15 mouse cellular contexts compared by ENCODE assay signal in genomic region chr9:64830641-64831040, GRCm38 (mm10).
"Had no signal": no experiment of that assay in that cellular context is flagged by ENCODE, and none has a peak within 500 bp of the region (broad histone marks: within the 10 kb centered on the region; RNA-seq: fewer than 3 reads in every experiment).

No protein-coding gene starts in this region.

- H3K9me3 ChIP-seq: kidney, embryonic 15.5 days; limb, embryonic 12.5 days; midbrain, embryonic 10.5 days; neural tube, embryonic 15.5 days; stomach, embryonic 15.5 days had no signal

- H3K4me3 ChIP-seq: kidney, embryonic 15.5 days; limb, embryonic 12.5 days; midbrain, embryonic 10.5 days; myocyte; neural tube, embryonic 15.5 days; stomach, embryonic 15.5 days had no signal

- H3K36me3 ChIP-seq: kidney, embryonic 15.5 days; limb, embryonic 12.5 days; midbrain, embryonic 10.5 days; stomach, embryonic 15.5 days had no signal

- H3K27me3 ChIP-seq: kidney, embryonic 15.5 days; limb, embryonic 12.5 days; neural tube, embryonic 15.5 days; stomach, embryonic 15.5 days had no signal

- H3K4me1 ChIP-seq: kidney, embryonic 15.5 days; limb, embryonic 12.5 days; midbrain, embryonic 10.5 days; stomach, embryonic 15.5 days had no signal

- H3K9ac ChIP-seq: kidney, embryonic 15.5 days; limb, embryonic 12.5 days; lung, embryonic 14.5 days; neural tube, embryonic 15.5 days; stomach, embryonic 15.5 days had no signal

- ATAC-seq: intestine, embryonic 16.5 days had no signal

- H3K4me2 ChIP-seq: kidney, embryonic 15.5 days; limb, embryonic 12.5 days; lung, embryonic 14.5 days; neural tube, embryonic 15.5 days; stomach, embryonic 15.5 days had no signal

- DNase-seq: kidney, adult 2 months; kidney, postnatal 25 days; layer of hippocampus, postnatal 36 days; lung, postnatal 10 days; midbrain, embryonic 14.5 days; thymus, adult 2 months; thymus, postnatal 25 days had no signal

- H3K27ac ChIP-seq: kidney, embryonic 15.5 days; limb, embryonic 12.5 days; midbrain, embryonic 10.5 days; neural tube, embryonic 15.5 days; stomach, embryonic 15.5 days had no signal
